25 mouse cellular contexts compared by ENCODE assay signal in the genomic region with DNA sequence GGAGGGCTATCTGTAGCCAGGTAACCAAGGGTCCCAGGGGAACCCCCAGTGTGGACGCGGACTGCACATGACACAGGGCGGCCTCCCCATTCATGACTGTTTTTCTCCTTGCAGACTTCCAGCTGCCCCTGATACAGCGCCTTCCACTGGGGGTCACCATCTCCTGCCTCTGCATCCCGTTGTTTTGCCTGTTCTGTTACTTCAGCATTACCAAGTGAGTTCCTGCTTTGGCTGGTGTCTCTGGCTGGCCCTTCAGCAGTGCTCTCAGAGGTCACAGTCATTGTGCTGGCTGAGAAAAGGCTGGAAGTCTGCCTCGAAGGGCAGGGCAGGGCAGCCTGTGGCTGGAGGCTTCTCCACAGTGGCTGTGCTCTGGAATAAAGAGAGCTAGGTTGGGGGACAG. TPM values are rescaled to one million over a fixed set of nuclear protein-coding genes. Genes with fewer than 3 reads are reported as not detected.
DNase-seq lines count a peak whose midpoint lies in the region; ATAC-seq and TF ChIP-seq lines count a peak whose summit lies in the region.
"Had no signal": no experiment of that assay in that cellular context is flagged by ENCODE, and none has a peak within 500 bp of the region (broad histone marks: within the 10 kb centered on the region; RNA-seq: fewer than 3 reads in every experiment).

No protein-coding gene starts in this region.

- TF ChIP-seq POLR2A in kidney, adult 2 months (IDR thresholded peaks at IDR 0.05; ENCODE audit: low read depth, low read length), result no peak

- peaks cover 2% of the 10 kb centered on the region; the same call in 1 of the 2 replicates for H3K79me2 ChIP-seq in macrophage (ENCODE audit: inconsistent target)

- no peak for ATAC-seq in midbrain, embryonic 16.5 days
- ATAC-seq: CD4-positive, CD25-positive, alpha-beta regulatory T cell, adult 4 months had no signal

- DNase-seq in adrenal gland, postnatal 14 days, result peak; percentile 50
- DNase-seq in adrenal gland, postnatal 25 days, result no peak
- DNase-seq in kidney, adult 2 months, result peak; percentile 40
- DNase-seq in kidney, postnatal 10 days, result no peak
- no peak for DNase-seq in midbrain, embryonic 10.5 days (ENCODE audit: low spot score)
- DNase-seq in natural killer cell, adult 2 months (ENCODE audit: low spot score in 2 of 2), result no peak
- DNase-seq: cerebellum, adult 8-10 months; cerebellum, postnatal 36 days; embryo, embryonic 11 days; heart, postnatal 36 days; kidney, adult 8-10 months; thymus, adult 2 months; thymus, postnatal 4 days had no signal

- no peak overlapping the region for H3K9ac ChIP-seq in midbrain, embryonic 16.5 days (ENCODE audit: low read depth, low read length)
- H3K9ac ChIP-seq: embryonic facial prominence, embryonic 13.5 days; forebrain, embryonic 12.5 days; heart, embryonic 15.5 days; hindbrain, embryonic 15.5 days; limb, embryonic 12.5 days; liver, embryonic 14.5 days; stomach, embryonic 15.5 days had no signal

- TF ChIP-seq CTCF in kidney, adult 2 months (conservative IDR thresholded peaks at IDR 0.05; ENCODE audit: insufficient read depth, insufficient read length, low read depth, low read length), result no peak

- no peak overlapping the region for H3K4me3 ChIP-seq in kidney, adult 2 months (ENCODE audit: insufficient read depth, low read depth, low read length)
- no peak overlapping the region for H3K4me3 ChIP-seq in midbrain, embryonic 10.5 days
- H3K4me3 ChIP-seq in midbrain, embryonic 16.5 days (ENCODE audit: low read depth, low read length), result no peak overlapping the region
- H3K4me3 ChIP-seq in macrophage (ENCODE audit: inconsistent target), result no peak overlapping the region
- H3K4me3 ChIP-seq: embryonic facial prominence, embryonic 13.5 days; erythroblast, embryonic 14.5 days; forebrain, embryonic 12.5 days; heart, embryonic 15.5 days; hindbrain, embryonic 15.5 days; limb, embryonic 12.5 days; stomach, embryonic 15.5 days had no signal

- H3K27ac ChIP-seq in kidney, adult 2 months (ENCODE audit: insufficient read depth, low read depth, low read length), result no peak overlapping the region
- peak overlapping the region; percentile 30; the same call in 1 of the 2 replicates for H3K27ac ChIP-seq in midbrain, embryonic 10.5 days (replicated peaks)
- no peak overlapping the region for H3K27ac ChIP-seq in midbrain, embryonic 16.5 days (ENCODE audit: low read length)
- H3K27ac ChIP-seq in macrophage, result peak overlapping the region; percentile 65; the same call in 1 of the 2 replicates
- H3K27ac ChIP-seq: embryonic facial prominence, embryonic 13.5 days; forebrain, embryonic 12.5 days; heart, embryonic 15.5 days; hindbrain, embryonic 15.5 days; limb, embryonic 12.5 days; liver, embryonic 14.5 days; stomach, embryonic 15.5 days had no signal

- H3K27me3 ChIP-seq in kidney, adult 2 months (replicated peaks; ENCODE audit: control insufficient read depth, insufficient read depth, low read length), result no peaks in the 10 kb centered on the region
- no peaks in the 10 kb centered on the region for H3K27me3 ChIP-seq in midbrain, embryonic 10.5 days (ENCODE audit: low read depth, poor library complexity, severe bottlenecking)
- H3K27me3 ChIP-seq in midbrain, embryonic 16.5 days (ENCODE audit: control insufficient read depth, insufficient read depth, low read depth, low read length), result no peaks in the 10 kb centered on the region
- H3K27me3 ChIP-seq: embryonic facial prominence, embryonic 13.5 days; forebrain, embryonic 12.5 days; heart, embryonic 15.5 days; hindbrain, embryonic 15.5 days; limb, embryonic 12.5 days; stomach, embryonic 15.5 days had no signal

- WGBS in kidney, adult 2 months, result 69% methylated on average over 6 of the region's 6 CpGs
- 82% methylated on average over 6 of the region's 6 CpGs for WGBS in midbrain, embryonic 10.5 days
- WGBS in midbrain, embryonic 16.5 days, result 75% methylated on average over 6 of the region's 6 CpGs
- WGBS in macrophage (ENCODE audit: missing documents), result 93% methylated on average over 6 of the region's 6 CpGs

- H3K4me2 ChIP-seq in midbrain, embryonic 16.5 days (ENCODE audit: low read length), result no peak overlapping the region
- H3K4me2 ChIP-seq: embryonic facial prominence, embryonic 13.5 days; forebrain, embryonic 12.5 days; heart, embryonic 15.5 days; limb, embryonic 12.5 days; stomach, embryonic 15.5 days had no signal

- H3K9me3 ChIP-seq in midbrain, embryonic 10.5 days (replicated peaks), result no peaks in the 10 kb centered on the region
- H3K9me3 ChIP-seq in midbrain, embryonic 16.5 days (replicated peaks; ENCODE audit: control insufficient read depth, low read length, poor library complexity, severe bottlenecking), result no peaks in the 10 kb centered on the region
- H3K9me3 ChIP-seq: embryonic facial prominence, embryonic 13.5 days; forebrain, embryonic 12.5 days; heart, embryonic 15.5 days; hindbrain, embryonic 15.5 days; limb, embryonic 12.5 days; stomach, embryonic 15.5 days had no signal

- no peaks in the 10 kb centered on the region; the same call in 1 of the 2 replicates for H3K36me3 ChIP-seq in kidney, adult 2 months (ENCODE audit: control insufficient read depth, insufficient read depth, low read length)
- H3K36me3 ChIP-seq in midbrain, embryonic 10.5 days, result peaks cover 6% of the 10 kb centered on the region
- no peaks in the 10 kb centered on the region for H3K36me3 ChIP-seq in midbrain, embryonic 16.5 days (ENCODE audit: control insufficient read depth, insufficient read depth, low read length)
- peaks cover 86% of the 10 kb centered on the region for H3K36me3 ChIP-seq in macrophage (ENCODE audit: inconsistent target)
- H3K36me3 ChIP-seq: forebrain, embryonic 12.5 days; heart, embryonic 15.5 days; hindbrain, embryonic 15.5 days; stomach, embryonic 15.5 days had no signal

- H3K4me1 ChIP-seq in kidney, adult 2 months (ENCODE audit: control insufficient read depth, insufficient read depth, low read length), result no peaks in the 10 kb centered on the region
- H3K4me1 ChIP-seq in midbrain, embryonic 10.5 days, result peaks cover 5% of the 10 kb centered on the region; the same call in 1 of the 2 replicates
- peaks cover 9% of the 10 kb centered on the region for H3K4me1 ChIP-seq in midbrain, embryonic 16.5 days (ENCODE audit: control insufficient read depth, insufficient read depth, low read length)
- H3K4me1 ChIP-seq: limb, embryonic 12.5 days had no signal

RNA-seq across cellular contexts. Expression of a gene that starts 20.8 kb away (rescaled TPM):
- total RNA-seq in adrenal gland, postnatal 14 days (2021), result 51.5 and 62.0 TPM in 2 replicates
- 100 and 101 TPM in 2 replicates for total RNA-seq in adrenal gland, postnatal 25 days (2021)
- 16.1 and 20.3 TPM in 2 replicates for polyA plus RNA-seq in kidney, adult 2 months (2012; rRNA removed)
- polyA plus RNA-seq in midbrain, embryonic 10.5 days (2016; fragmentation: Nextera tagmentation; extraction: Ambion mirVana), result 5.5 and 6.9 TPM in 2 replicates
- 5.1 and 5.2 TPM in 2 replicates for polyA plus RNA-seq in midbrain, embryonic 16.5 days (2015; fragmentation: Nextera tagmentation; extraction: Ambion mirVana)
- 1,000 to 10,000 TPM in 1 of 26 experiments, 100 to 1,000 TPM in 25; 132 to 1,109 (median 198) TPM for total RNA-seq in macrophage (2018; cell fraction: chromatin; rRNA removed)
- total RNA-seq in macrophage (2018; cell fraction: cytosol; rRNA removed), result 100 to 1,000 TPM in 14 of 26 experiments, 10 to 100 TPM in 12; 66.1 to 266 (median 101) TPM
- 1,000 to 10,000 TPM in 1 of 26 experiments, 100 to 1,000 TPM in 25; 132 to 1,059 (median 192) TPM for total RNA-seq in macrophage (2018; cell fraction: nucleus; rRNA removed)
- polyA plus RNA-seq in macrophage (2018), result 95.1 to 123 TPM (median 99.7 TPM) in 3 replicates

RNA-seq across cellular contexts. Expression of a gene that starts 30.5 kb away (rescaled TPM):
- 0.63 and 8.8 TPM in 2 replicates for total RNA-seq in adrenal gland, postnatal 14 days (2021)
- 0.43 TPM in 1 of 2 replicates, not detected in the other for total RNA-seq in adrenal gland, postnatal 25 days (2021)
- 1.4 and 6.4 TPM in 2 replicates for polyA plus RNA-seq in kidney, adult 2 months (2012; rRNA removed)
- 0.53 and 0.58 TPM in 2 replicates for polyA plus RNA-seq in midbrain, embryonic 10.5 days (2016; fragmentation: Nextera tagmentation; extraction: Ambion mirVana)
- 0.28 and 0.41 TPM in 2 replicates for polyA plus RNA-seq in midbrain, embryonic 16.5 days (2015; fragmentation: Nextera tagmentation; extraction: Ambion mirVana)
- 100 to 1,000 TPM in 1 of 26 experiments, 10 to 100 TPM in 18, 1 to 10 TPM in 7; 2.1 to 103 (median 34.8) TPM for total RNA-seq in macrophage (2018; cell fraction: chromatin; rRNA removed)
- 10 to 100 TPM; 11.9 to 91.3 (median 35.2) TPM for total RNA-seq in macrophage (2018; cell fraction: cytosol; rRNA removed)
- total RNA-seq in macrophage (2018; cell fraction: nucleus; rRNA removed), result 100 to 1,000 TPM in 7 of 26 experiments, 10 to 100 TPM in 19; 11.6 to 141 (median 56.9) TPM
- 34.1 to 93.4 TPM (median 46.8 TPM) in 3 replicates for polyA plus RNA-seq in macrophage (2018)
- polyA plus RNA-seq: neural tube, embryonic 14.5 days had no signal

Comparison
In these comparisons a context has a peak if more than half of its experiments do, and no peak if none do; other contexts are left out.
1. DNase-seq: peak in adrenal gland, postnatal 14 days (single experiment) and kidney, adult 2 months (single experiment); none in adrenal gland, postnatal 25 days (single experiment), kidney, postnatal 10 days (single experiment), midbrain, embryonic 10.5 days (single experiment) and natural killer cell, adult 2 months (0 of 2).
2. H3K27ac ChIP-seq: peak in midbrain, embryonic 10.5 days (single experiment) and macrophage (single experiment); none in kidney, adult 2 months (single experiment) and midbrain, embryonic 16.5 days (single experiment).